Mouse (Mus musculus): ENCODE data around the gene Dynlt1c.
"Not testable (repeated sequence)": the region's sequence is repeated elsewhere in the genome, so short reads cannot be mapped to it uniquely, and the experiment has no call there.

The Dynlt1c gene

DNA sequence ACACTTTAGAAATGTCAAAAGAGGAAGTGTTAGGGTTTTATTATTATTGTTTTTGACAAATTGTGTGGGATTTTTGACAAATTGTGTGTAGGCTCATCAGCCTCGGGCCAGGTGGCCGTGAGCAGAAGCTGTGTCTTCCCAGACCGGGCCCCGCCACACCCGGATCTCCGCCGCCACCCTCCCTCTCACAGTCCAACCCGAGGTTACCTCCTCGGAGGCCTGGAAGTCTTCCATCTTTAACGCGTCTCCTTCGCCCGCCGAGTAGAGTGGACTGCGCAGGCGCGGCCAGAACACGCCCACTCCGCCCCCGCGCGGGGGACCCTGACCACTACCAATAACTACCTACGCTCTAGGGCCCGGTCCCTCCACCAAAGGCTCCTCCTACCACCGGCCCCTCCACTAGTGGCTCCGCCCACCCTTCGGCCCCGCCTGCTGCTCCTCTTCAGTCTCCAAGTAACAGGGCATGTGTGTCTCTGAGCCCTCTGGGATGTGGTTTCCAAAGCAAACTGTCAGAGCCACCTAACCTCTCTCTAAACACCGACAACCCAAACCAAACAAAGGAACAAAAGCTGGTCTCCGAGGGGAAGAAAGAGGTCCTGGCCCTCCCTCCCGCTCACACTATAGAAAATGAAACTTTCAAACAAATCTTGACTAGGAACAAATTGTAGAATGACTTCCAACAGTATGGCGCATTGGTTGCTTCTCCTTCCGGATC is 54.3 kb downstream of the Dynlt1c start, which contains the start of gene Dynlt1f:
TSS of gene Dynlt1f (minus strand) at position 334 of the 715 bp plus-strand sequence.
- peak; percentile 36 for DNase-seq (ENCODE audit: low spot score)

DNA sequence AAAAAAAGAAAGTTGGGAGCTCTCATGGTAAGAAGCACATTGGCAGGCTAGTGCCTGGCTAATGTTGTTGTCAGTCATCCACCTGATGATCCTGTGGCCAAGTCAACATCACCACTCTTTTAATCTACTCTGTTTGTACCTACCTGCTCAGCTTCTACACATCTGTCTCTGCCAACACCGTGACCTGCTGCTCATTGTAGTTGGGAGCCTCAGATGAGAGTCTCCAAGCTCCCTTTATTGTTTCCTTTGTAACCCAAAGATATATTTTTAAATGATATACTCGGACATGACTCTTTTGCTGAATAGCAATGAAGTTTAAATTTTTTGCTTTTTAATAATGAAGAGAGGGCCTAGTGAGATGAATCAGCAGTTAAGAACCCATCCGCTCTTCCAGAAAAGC is 55.0 kb downstream of the Dynlt1c start:
- DNase-seq (ENCODE audit: low spot score), result not testable (repeated sequence)

DNA sequence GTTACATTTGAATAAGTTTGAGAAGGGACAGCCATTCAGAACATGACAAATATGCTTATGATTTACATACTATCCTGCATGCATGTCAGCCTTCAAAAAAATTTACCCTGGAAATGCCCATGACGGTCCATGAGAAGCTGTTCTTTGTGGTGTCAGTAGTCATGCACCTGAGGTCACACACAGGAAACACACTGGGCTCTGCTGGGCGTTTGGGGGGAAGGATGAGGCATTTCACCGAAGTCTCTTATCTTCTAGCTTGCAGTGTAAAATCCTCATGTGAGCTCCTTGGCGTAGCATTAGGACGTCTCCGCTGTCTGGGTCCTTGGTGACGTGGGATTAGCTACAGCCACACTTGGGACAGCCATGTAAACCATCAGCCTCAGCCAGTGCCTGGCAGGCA is 57.3 kb downstream of the Dynlt1c start, which contains the start of gene Sytl3:
TSS of gene Sytl3 (plus strand) at position 293 of the 400 bp plus-strand sequence.
- not testable (repeated sequence) for DNase-seq (ENCODE audit: low spot score)
